14 mouse cellular contexts compared by ENCODE assay signal in the genomic region with DNA sequence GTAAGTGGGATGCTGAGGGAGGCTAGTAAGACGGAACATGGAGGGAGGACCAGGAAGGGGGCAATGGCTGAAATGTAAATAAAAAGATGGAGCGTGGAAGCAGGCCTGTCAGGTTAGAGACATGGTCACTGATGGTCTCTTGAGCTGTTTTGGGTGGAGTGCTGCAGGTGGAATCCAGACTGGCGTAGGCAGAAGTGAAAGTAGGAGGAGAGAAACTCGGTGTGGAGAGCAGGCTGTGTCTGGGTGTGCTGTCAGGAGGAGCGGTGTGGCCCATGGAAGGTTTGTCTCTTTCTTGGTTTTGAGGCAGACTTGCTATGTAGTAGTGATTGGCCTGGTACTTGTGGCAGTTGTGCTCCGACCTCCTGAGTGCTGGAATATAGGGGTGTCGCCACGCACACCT.
"Had no signal": no experiment of that assay in that cellular context is flagged by ENCODE, and none has a peak within 500 bp of the region (broad histone marks: within the 10 kb centered on the region; RNA-seq: fewer than 3 reads in every experiment).

No protein-coding gene starts in this region.

- H3K27me3 ChIP-seq: liver, embryonic 15.5 days; midbrain, embryonic 12.5 days; neural tube, embryonic 13.5 days had no signal

- H3K4me1 ChIP-seq: midbrain, embryonic 12.5 days had no signal

- H3K9ac ChIP-seq: liver, embryonic 15.5 days; midbrain, embryonic 12.5 days; neural tube, embryonic 13.5 days had no signal

- DNase-seq: kidney, adult 8-10 months; kidney, postnatal 4 days; lung, adult 2 months; lung, postnatal 36 days; right cerebral cortex, postnatal 14 days; thymus, adult 18-20 months; thymus, postnatal 14 days had no signal

- H3K27ac ChIP-seq: kidney, postnatal 0 days; liver, embryonic 15.5 days; midbrain, embryonic 12.5 days; neural tube, embryonic 13.5 days had no signal

- H3K4me2 ChIP-seq: liver, embryonic 11.5 days; liver, embryonic 15.5 days; midbrain, embryonic 12.5 days; neural tube, embryonic 13.5 days had no signal

- H3K4me3 ChIP-seq: liver, embryonic 15.5 days; midbrain, embryonic 12.5 days; neural tube, embryonic 13.5 days had no signal

- H3K36me3 ChIP-seq: midbrain, embryonic 12.5 days; neural tube, embryonic 13.5 days had no signal

- ATAC-seq: intestine, postnatal 0 days; midbrain, embryonic 16.5 days had no signal

- H3K9me3 ChIP-seq: liver, embryonic 15.5 days; midbrain, embryonic 12.5 days; neural tube, embryonic 13.5 days had no signal
